Mouse (Mus musculus): ENCODE results near the gene Uqcc2. TPM values are rescaled to one million over a fixed set of nuclear protein-coding genes. Genes with fewer than 3 reads are reported as not detected.

Gene Uqcc2
- polyA plus RNA-seq, 1 experiment, result 630 TPM

GRCm38 (mm10) chr17:27119540-27119895 is 14.2 kb downstream of the Uqcc2 start:
- Histone ChIP-seq H3K79me2 (ENCODE audit: control insufficient read depth, insufficient read depth) (no peaks in the 10 kb centered on the region), H3K36me3 (ENCODE audit: control insufficient read depth, insufficient read depth) (peaks cover 60% of the 10 kb centered on the region), H3K79me3 (ENCODE audit: low read depth) (no peaks in the 10 kb centered on the region), H3K27me3 (ENCODE audit: control insufficient read depth, insufficient read depth, insufficient read length) (no peaks in the 10 kb centered on the region), H3K4me3 (ENCODE audit: insufficient read depth, poor library complexity, severe bottlenecking) (no peak overlapping the region), H3ac (ENCODE audit: control insufficient read depth, insufficient read length, low read depth) (no peak overlapping the region)
- TF ChIP-seq USF1 (IDR thresholded peaks at IDR 0.05; ENCODE audit: low read depth), result no peak
- TF ChIP-seq MYOG (IDR thresholded peaks at IDR 0.05; ENCODE audit: control insufficient read depth, extremely low read depth, insufficient read length), result no peak
- TF ChIP-seq MAX (IDR thresholded peaks at IDR 0.05), result no peak
- TF ChIP-seq FOSL1 (IDR thresholded peaks at IDR 0.05; ENCODE audit: insufficient read depth, low read length, poor library complexity, severe bottlenecking), result no peak
- TF ChIP-seq CTCF (IDR thresholded peaks at IDR 0.05; ENCODE audit: control insufficient read depth, insufficient read depth, insufficient read length), result no peak
- TF ChIP-seq CEBPB (IDR thresholded peaks at IDR 0.05; ENCODE audit: low read depth), result no peak
- TF ChIP-seq MYOD1 (IDR thresholded peaks at IDR 0.05; ENCODE audit: control insufficient read depth, insufficient read length, low read depth), result no peak

GRCm38 (mm10) chr17:27118676-27119539 is 14.8 kb downstream of the Uqcc2 start:
- no peaks in the 10 kb centered on the region for H3K79me3 ChIP-seq (ENCODE audit: low read depth)
- no peak overlapping the region for H3ac ChIP-seq (ENCODE audit: control insufficient read depth, insufficient read length, low read depth)
- peaks cover 58% of the 10 kb centered on the region for H3K36me3 ChIP-seq (ENCODE audit: control insufficient read depth, insufficient read depth)
- H3K4me3 ChIP-seq (ENCODE audit: insufficient read depth, poor library complexity, severe bottlenecking), result no peak overlapping the region
- no peaks in the 10 kb centered on the region for H3K79me2 ChIP-seq (ENCODE audit: control insufficient read depth, insufficient read depth)
- H3K27me3 ChIP-seq (ENCODE audit: control insufficient read depth, insufficient read depth, insufficient read length), result no peaks in the 10 kb centered on the region
- TF ChIP-seq FOSL1 (IDR thresholded peaks at IDR 0.05; ENCODE audit: insufficient read depth, low read length, poor library complexity, severe bottlenecking) (no peak), CEBPB (IDR thresholded peaks at IDR 0.05; ENCODE audit: low read depth) (no peak), CTCF (IDR thresholded peaks at IDR 0.05; ENCODE audit: control insufficient read depth, insufficient read depth, insufficient read length) (no peak), USF1 (IDR thresholded peaks at IDR 0.05; ENCODE audit: low read depth) (no peak), MAX (IDR thresholded peaks at IDR 0.05) (no peak), MYOG (IDR thresholded peaks at IDR 0.05; ENCODE audit: control insufficient read depth, extremely low read depth, insufficient read length) (no peak), MYOD1 (IDR thresholded peaks at IDR 0.05; ENCODE audit: control insufficient read depth, insufficient read length, low read depth) (no peak)

DNA sequence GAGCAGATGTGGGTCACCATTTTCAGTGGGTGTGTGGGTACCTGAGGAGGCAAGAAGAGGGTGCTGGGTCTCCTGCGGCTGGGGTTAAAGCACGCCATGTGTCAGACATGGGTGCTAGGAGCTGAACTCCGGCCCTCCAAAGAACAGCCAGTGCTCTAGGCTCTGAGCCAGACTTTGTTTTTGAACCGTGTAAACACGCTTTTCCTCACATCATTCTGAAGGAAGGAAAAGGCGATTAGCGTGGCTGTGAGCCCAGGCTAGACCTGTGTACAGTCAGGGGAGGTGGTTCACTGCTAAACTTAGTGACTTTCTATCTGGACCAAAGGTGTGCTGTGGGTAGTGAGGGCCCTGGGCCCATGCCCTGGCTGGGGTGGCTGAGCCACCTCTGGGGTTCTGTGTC is 23.6 kb downstream of the Uqcc2 start:
- Histone ChIP-seq H3K27me3 (ENCODE audit: control insufficient read depth, insufficient read depth, insufficient read length) (no peaks in the 10 kb centered on the region), H3K36me3 (ENCODE audit: control insufficient read depth, insufficient read depth) (peaks cover 32% of the 10 kb centered on the region), H3K79me2 (ENCODE audit: control insufficient read depth, insufficient read depth) (no peaks in the 10 kb centered on the region), H3K4me3 (ENCODE audit: insufficient read depth, poor library complexity, severe bottlenecking) (no peak overlapping the region), H3ac (ENCODE audit: control insufficient read depth, insufficient read length, low read depth) (no peak overlapping the region), H3K79me3 (ENCODE audit: low read depth) (no peaks in the 10 kb centered on the region)
- no peak for TF ChIP-seq CEBPB (IDR thresholded peaks at IDR 0.05; ENCODE audit: low read depth)
- TF ChIP-seq MYOD1 (IDR thresholded peaks at IDR 0.05; ENCODE audit: control insufficient read depth, insufficient read length, low read depth), result no peak
- no peak for TF ChIP-seq MAX (IDR thresholded peaks at IDR 0.05)
- TF ChIP-seq USF1 (IDR thresholded peaks at IDR 0.05; ENCODE audit: low read depth), result no peak
- no peak for TF ChIP-seq MYOG (IDR thresholded peaks at IDR 0.05; ENCODE audit: control insufficient read depth, extremely low read depth, insufficient read length)
- TF ChIP-seq FOSL1 (IDR thresholded peaks at IDR 0.05; ENCODE audit: insufficient read depth, low read length, poor library complexity, severe bottlenecking), result no peak
- no peak for TF ChIP-seq CTCF (IDR thresholded peaks at IDR 0.05; ENCODE audit: control insufficient read depth, insufficient read depth, insufficient read length)

GRCm38 (mm10) chr17:27107936-27108335 is 25.8 kb downstream of the Uqcc2 start:
- no peaks in the 10 kb centered on the region for H3K27me3 ChIP-seq (ENCODE audit: control insufficient read depth, insufficient read depth, insufficient read length)
- H3ac ChIP-seq (ENCODE audit: control insufficient read depth, insufficient read length, low read depth), result no peak overlapping the region
- H3K36me3 ChIP-seq (ENCODE audit: control insufficient read depth, insufficient read depth), result peaks cover 34% of the 10 kb centered on the region
- H3K79me2 ChIP-seq (ENCODE audit: control insufficient read depth, insufficient read depth), result no peaks in the 10 kb centered on the region
- no peaks in the 10 kb centered on the region for H3K79me3 ChIP-seq (ENCODE audit: low read depth)
- no peak for TF ChIP-seq MAX (IDR thresholded peaks at IDR 0.05)
- TF ChIP-seq MYOD1 (IDR thresholded peaks at IDR 0.05; ENCODE audit: control insufficient read depth, insufficient read length, low read depth), result no peak
- no peak for TF ChIP-seq CEBPB (IDR thresholded peaks at IDR 0.05; ENCODE audit: low read depth)
- TF ChIP-seq MYOG (IDR thresholded peaks at IDR 0.05; ENCODE audit: control insufficient read depth, extremely low read depth, insufficient read length), result no peak
- TF ChIP-seq FOSL1 (IDR thresholded peaks at IDR 0.05; ENCODE audit: insufficient read depth, low read length, poor library complexity, severe bottlenecking), result no peak
- no peak for TF ChIP-seq CTCF (IDR thresholded peaks at IDR 0.05; ENCODE audit: control insufficient read depth, insufficient read depth, insufficient read length)
- no peak for TF ChIP-seq USF1 (IDR thresholded peaks at IDR 0.05; ENCODE audit: low read depth)
- H3K4me3 ChIP-seq (ENCODE audit: insufficient read depth, poor library complexity, severe bottlenecking), result no peak overlapping the region

DNA sequence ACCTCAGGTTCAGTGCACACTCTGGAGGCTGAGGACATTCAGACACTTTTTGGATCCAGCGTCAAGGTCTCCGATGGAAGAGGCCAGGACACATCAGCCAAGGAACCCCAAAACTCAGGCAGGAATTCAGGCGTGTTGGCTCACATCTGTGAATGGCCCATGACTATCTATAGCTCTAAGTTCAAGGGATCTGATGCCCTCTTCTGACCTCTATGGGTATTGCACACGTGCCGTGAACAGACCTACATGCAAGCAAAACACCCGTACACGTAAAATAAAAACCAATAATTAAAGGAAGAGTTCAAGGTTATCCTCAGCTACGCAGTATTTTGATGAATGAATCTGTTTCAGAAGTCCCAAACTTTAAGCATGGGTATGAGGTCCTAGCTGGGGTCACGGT is 27.0 kb downstream of the Uqcc2 start:
- H3K79me2 ChIP-seq (ENCODE audit: control insufficient read depth, insufficient read depth), result no peaks in the 10 kb centered on the region
- TF ChIP-seq FOSL1 (IDR thresholded peaks at IDR 0.05; ENCODE audit: insufficient read depth, low read length, poor library complexity, severe bottlenecking), result no peak
- no peak for TF ChIP-seq MYOG (IDR thresholded peaks at IDR 0.05; ENCODE audit: control insufficient read depth, extremely low read depth, insufficient read length)
- TF ChIP-seq USF1 (IDR thresholded peaks at IDR 0.05; ENCODE audit: low read depth), result no peak
- TF ChIP-seq MAX (IDR thresholded peaks at IDR 0.05), result no peak
- no peak for TF ChIP-seq CTCF (IDR thresholded peaks at IDR 0.05; ENCODE audit: control insufficient read depth, insufficient read depth, insufficient read length)
- TF ChIP-seq MYOD1 (IDR thresholded peaks at IDR 0.05; ENCODE audit: control insufficient read depth, insufficient read length, low read depth), result no peak
- peaks cover 36% of the 10 kb centered on the region for H3K36me3 ChIP-seq (ENCODE audit: control insufficient read depth, insufficient read depth)
- no peaks in the 10 kb centered on the region for H3K27me3 ChIP-seq (ENCODE audit: control insufficient read depth, insufficient read depth, insufficient read length)
- H3ac ChIP-seq (ENCODE audit: control insufficient read depth, insufficient read length, low read depth), result no peak overlapping the region
- H3K4me3 ChIP-seq (ENCODE audit: insufficient read depth, poor library complexity, severe bottlenecking), result no peak overlapping the region
- H3K79me3 ChIP-seq (ENCODE audit: low read depth), result no peaks in the 10 kb centered on the region

Data from C2C12 (cell line).